Mouse (Mus musculus) large intestine, adult 2 months (tissue): ENCODE results near the gene Perm1. TPM values are rescaled to one million over a fixed set of nuclear protein-coding genes. Genes with fewer than 3 reads are reported as not detected.

Source experiments
- DNase-seq: peaks from one replicate; pipeline ENCODE4 v3.0.0-alpha.2; 2012; ENCODE audit warnings: low read depth, low spot score
- WGBS: fragments of 180-500 bp; shearing (Covaris S2); methylation state at CpG from one replicate; pipeline ENCODE4 v1.1.7; 2018; 5-methylcytosine and 5-hydroxymethylcytosine counted together
- polyA plus RNA-seq: library from polyadenylated mRNA; depleted of rRNA; stranded (reverse); fragments of >200 nt; gene quantifications from 2 replicates; pipeline ENCODE4 v1.2.3, GENCODE M21; 2012; rRNA removed

Gene Perm1
- 0.14 and 0.20 TPM in 2 replicates for polyA plus RNA-seq

- DNase-seq = no peak
- 64% methylated on average over 4 of the region's 4 CpGs for WGBS
Observed at GRCm38 (mm10) chr4:156215649-156216048, at the start of gene Perm1. Perm1 (plus strand) TSS chr4:156215868.

- DNase-seq = no peak
- 89% methylated on average over 9 of the region's 9 CpGs for WGBS
Observed at GRCm38 (mm10) chr4:156166477-156166876, 49.2 kb upstream of the Perm1 start.

- WGBS = 94% methylated on average over 8 of the region's 8 CpGs
- no peak for DNase-seq
Observed at GRCm38 (mm10) chr4:156168611-156169010, 47.1 kb upstream of the Perm1 start.

DNA sequence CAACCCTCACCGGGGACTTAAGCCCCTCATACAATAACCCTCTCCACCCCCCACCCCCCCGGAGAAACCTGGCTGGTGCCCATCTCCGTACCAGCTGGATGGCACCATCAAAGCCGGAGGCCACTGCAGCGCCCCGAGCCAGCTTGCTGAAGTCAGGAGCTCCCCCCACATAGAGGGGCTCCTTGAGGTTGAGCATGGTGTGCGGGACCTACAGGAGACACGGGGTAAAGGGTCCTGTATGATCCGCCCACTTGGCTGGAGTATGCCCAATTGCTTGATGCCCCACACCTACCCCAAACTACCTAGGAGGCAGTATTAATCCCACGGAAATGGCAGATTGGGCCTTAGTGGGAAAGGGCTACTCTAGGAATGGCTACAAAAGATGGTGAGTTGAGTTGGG is 46.5 kb upstream of the Perm1 start:
- WGBS = 96% methylated on average over 10 of the region's 10 CpGs
- DNase-seq = no peak

DNA sequence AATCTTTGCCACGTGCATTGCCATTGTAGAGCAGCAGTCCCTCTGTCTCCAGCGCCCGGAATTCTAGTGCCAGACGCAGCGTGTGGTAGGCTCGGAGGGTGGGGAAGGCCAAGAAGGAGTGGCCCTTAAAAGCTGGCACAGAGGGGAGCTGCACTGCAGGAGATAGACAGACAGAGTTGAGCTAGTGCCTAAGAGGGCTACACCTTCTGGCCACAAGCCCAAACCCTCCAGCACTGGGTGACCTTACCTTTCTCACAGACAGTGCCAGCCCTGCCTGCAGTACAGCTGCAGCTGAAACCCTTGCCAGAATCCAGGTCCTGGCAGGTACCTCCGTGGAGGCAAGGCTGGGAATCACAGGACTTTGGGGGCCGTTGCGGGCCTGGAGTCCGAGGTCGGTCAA is 43.8 kb upstream of the Perm1 start:
- WGBS = 93% methylated on average over 11 of the region's 11 CpGs

GRCm38 (mm10) chr4:156177630-156178029 is 38.0 kb upstream of the Perm1 start:
- DNase-seq = no peak
- 88% methylated on average over 9 of the region's 9 CpGs for WGBS

More for the DNA sequence above, 43.8 kb upstream of the Perm1 start:
- no peak for DNase-seq

DNA sequence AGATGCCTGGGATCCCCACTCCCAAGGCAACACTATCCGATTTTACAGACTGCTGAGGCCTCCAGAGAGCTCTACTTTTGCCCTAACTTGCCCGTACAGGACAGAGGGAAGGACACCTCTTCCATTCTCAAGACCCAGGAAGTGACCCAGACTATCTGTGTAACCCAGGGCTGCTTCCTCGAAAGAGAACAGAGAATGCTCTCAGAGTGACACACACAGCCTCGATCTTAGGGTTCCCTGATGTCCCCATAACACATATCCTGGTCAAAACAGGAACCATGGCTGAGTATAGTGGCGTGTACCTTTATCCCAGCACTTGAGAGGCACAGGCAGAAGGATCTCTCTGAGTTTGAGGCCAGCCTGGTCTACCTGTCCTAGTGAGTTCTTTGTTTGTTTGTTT is 31.9 kb upstream of the Perm1 start:
- DNase-seq = no peak
- 82% methylated on average over 5 of the region's 5 CpGs for WGBS

GRCm38 (mm10) chr4:156184291-156184954 is 31.2 kb upstream of the Perm1 start:
- DNase-seq = no peak
- 84% methylated on average over 7 of the region's 7 CpGs for WGBS

- DNase-seq = no peak
- WGBS = 93% methylated on average over 13 of the region's 13 CpGs
Observed at GRCm38 (mm10) chr4:156185456-156185949, 30.2 kb upstream of the Perm1 start.

- DNase-seq = no peak
- WGBS = 71% methylated on average over 31 of the region's 31 CpGs
Observed at GRCm38 (mm10) chr4:156185950-156186850, 29.5 kb upstream of the Perm1 start.

- DNase-seq = no peak
- WGBS = 90% methylated on average over 5 of the region's 5 CpGs
Observed at GRCm38 (mm10) chr4:156188162-156188810, 27.4 kb upstream of the Perm1 start.

GRCm38 (mm10) chr4:156188811-156189323 is 26.8 kb upstream of the Perm1 start:
- no peak for DNase-seq
- 47% methylated on average over 6 of the region's 6 CpGs for WGBS

DNA sequence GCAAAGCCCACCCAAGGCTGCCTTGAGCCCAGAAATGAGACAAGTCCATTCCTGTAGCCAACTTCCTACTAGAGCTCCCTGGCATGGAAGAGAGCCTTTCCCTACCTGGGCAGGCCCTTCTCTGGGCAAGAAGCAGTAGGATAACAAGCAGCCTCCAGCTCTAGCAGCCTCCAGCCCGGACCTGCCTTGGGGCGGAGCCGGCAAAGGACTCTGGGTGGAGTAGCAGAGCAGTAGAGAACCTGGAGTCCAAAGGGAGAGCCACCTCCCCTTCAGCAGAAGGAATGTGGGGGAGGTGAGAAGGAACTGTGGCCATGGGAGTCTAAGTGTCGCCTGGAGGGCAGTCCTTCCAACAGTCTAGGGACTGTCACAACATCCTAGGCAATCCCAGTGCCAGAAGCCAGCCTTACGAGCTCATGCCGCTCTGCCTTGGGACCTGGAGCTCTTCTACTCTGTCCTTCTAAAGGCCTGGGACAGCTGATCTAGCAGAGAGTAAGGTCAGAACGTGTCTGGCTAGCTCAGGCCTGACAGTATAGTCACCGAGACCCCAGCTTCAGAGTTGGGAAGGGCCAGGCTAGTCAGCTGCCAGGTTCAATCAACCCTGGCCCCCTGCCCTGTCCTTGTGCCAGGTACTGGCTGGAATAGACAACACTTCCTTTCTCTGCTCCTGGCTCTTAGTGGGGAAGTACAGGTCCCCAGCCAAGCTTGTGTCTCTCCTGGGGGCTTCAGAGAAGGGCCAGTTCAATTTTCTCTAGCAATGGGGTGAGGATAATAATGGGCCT is 23.1 kb upstream of the Perm1 start:
- WGBS = 32% methylated on average over 8 of the region's 8 CpGs
- peak; percentile 52 for DNase-seq

DNA sequence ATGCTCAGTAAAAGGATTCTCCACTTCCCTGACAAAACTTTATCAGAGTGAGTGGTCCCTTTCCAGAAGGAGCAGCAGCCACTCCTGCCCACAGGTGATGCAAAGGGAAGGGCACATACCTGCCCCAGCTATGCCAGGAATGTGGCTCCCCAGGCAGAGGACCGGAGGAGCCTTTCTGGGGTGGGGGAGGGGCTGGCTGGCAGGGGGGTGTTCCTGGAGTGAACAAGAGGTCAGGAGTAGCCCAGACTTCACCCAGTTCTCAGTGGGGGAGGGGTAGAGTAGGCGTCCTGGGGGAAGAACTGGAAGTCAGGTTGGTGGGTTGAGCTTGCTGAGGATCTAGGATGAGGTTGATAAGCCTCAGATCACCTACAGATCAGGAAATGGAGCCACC is 22.5 kb upstream of the Perm1 start:
- DNase-seq = no peak
- WGBS = 42% methylated on average over 2 of the region's 2 CpGs

GRCm38 (mm10) chr4:156193906-156194305 is 21.8 kb upstream of the Perm1 start:
- WGBS = 90% methylated on average over 5 of the region's 5 CpGs
- DNase-seq = no peak

- no peak for DNase-seq
- 88% methylated on average over 6 of the region's 6 CpGs for WGBS
Observed at GRCm38 (mm10) chr4:156194346-156194745, 21.3 kb upstream of the Perm1 start.

GRCm38 (mm10) chr4:156195927-156196870 is 19.5 kb upstream of the Perm1 start:
- no peak for DNase-seq
- WGBS = 10% methylated on average over 35 of the region's 35 CpGs

DNA sequence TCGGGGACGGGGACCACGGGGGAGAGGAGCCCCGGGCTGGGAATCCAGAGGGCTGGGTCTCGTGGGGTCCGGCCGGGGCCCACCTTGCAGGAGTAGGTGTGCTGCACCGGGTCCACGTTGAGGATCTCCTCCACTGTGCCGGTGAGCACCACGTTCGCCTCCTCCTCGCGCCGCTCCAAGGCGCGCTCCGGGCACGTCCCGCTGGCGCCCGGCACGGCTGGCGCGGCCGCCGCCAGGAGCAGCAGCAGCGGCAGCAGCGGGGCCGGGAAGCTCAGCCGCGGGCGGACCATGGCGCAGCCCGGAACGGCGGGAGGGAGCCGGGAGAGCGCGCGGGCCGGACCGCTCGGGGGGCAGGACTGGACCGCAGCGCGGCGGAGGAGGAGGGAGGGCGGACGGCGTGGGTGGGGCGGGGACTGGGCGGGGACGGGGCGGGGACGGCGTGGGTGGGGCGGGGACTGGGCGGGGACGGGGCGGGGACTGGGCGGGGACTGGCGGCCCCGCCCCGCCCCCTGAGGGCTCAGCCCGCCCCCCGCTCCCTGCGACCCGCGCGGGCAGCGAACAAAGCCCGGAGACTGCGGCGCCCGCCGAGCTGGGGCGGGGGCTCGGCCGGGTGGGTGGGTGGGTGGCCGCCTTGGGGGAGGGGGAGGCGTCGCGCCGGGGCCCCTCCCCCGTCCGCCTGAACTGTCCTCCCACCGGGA is 18.4 kb upstream of the Perm1 start, which contains the start of gene Agrn:
Gene Agrn (minus strand): TSS at position 358 of the 698 bp plus-strand sequence.
- no peak for DNase-seq
- under 1% methylated on average over 64 of the region's 88 CpGs for WGBS
